Mouse (Mus musculus) ovary, postnatal 36 days (tissue): Measurements from ENCODE around the gene Gas2l3.
A peak's percentile ranks its signal among the peaks of the same experiment; 100 is the strongest.

Experiments
- DNase-seq: peaks from one replicate; pipeline ENCODE4 v3.0.0; 2022; ENCODE audit warnings: low spot score, mixed read lengths

Gene Gas2l3

GRCm38 (mm10) chr10:89443623-89444151 is at the start of gene Gas2l3:
Gene Gas2l3, minus strand, starts transcription at chr10:89443967.
- peak; percentile 86 for DNase-seq

- DNase-seq = no peak
These were observed 47.6 kb upstream of the Gas2l3 start for GRCm38 (mm10) chr10:89491321-89491720.

GRCm38 (mm10) chr10:89490250-89490649 is 46.5 kb upstream of the Gas2l3 start:
- no peak for DNase-seq

- no peak for DNase-seq
These were observed 45.7 kb upstream of the Gas2l3 start for GRCm38 (mm10) chr10:89489459-89489858.

- no peak for DNase-seq
These were observed 43.4 kb upstream of the Gas2l3 start for GRCm38 (mm10) chr10:89486995-89487742.

- DNase-seq = no peak
These were observed 41.1 kb upstream of the Gas2l3 start for GRCm38 (mm10) chr10:89484907-89485306.

- no peak for DNase-seq
These were observed 40.2 kb upstream of the Gas2l3 start for GRCm38 (mm10) chr10:89483812-89484602.

- DNase-seq = no peak
These were observed 39.3 kb upstream of the Gas2l3 start for GRCm38 (mm10) chr10:89483113-89483512.

- DNase-seq = no peak
These were observed 38.4 kb upstream of the Gas2l3 start for GRCm38 (mm10) chr10:89482142-89482681.

GRCm38 (mm10) chr10:89481638-89482037 is 37.9 kb upstream of the Gas2l3 start:
- no peak for DNase-seq

GRCm38 (mm10) chr10:89478766-89479165 is 35.0 kb upstream of the Gas2l3 start:
- DNase-seq = no peak

GRCm38 (mm10) chr10:89470596-89471353 is 27.0 kb upstream of the Gas2l3 start:
- DNase-seq = no peak

- no peak for DNase-seq
These were observed 21.1 kb upstream of the Gas2l3 start for GRCm38 (mm10) chr10:89464760-89465405.

GRCm38 (mm10) chr10:89462890-89463289 is 19.1 kb upstream of the Gas2l3 start:
- DNase-seq = no peak

GRCm38 (mm10) chr10:89461856-89462507 is 18.2 kb upstream of the Gas2l3 start:
- DNase-seq = peak; percentile 39

- DNase-seq = no peak
These were observed 17.2 kb upstream of the Gas2l3 start for GRCm38 (mm10) chr10:89460972-89461371.

- DNase-seq = no peak
These were observed 15.0 kb upstream of the Gas2l3 start for GRCm38 (mm10) chr10:89458770-89459169.

GRCm38 (mm10) chr10:89453794-89454193 is 10.0 kb upstream of the Gas2l3 start:
- no peak for DNase-seq

- DNase-seq = no peak
These were observed 9.4 kb upstream of the Gas2l3 start for GRCm38 (mm10) chr10:89453068-89453641.

- DNase-seq = peak; percentile 45
These were observed 6.6 kb upstream of the Gas2l3 start for GRCm38 (mm10) chr10:89450411-89450810.

- no peak for DNase-seq
These were observed 614 bp upstream of the Gas2l3 start for GRCm38 (mm10) chr10:89444381-89444780.
